ENCODE assay signal across 18 mouse cellular contexts in genomic region chr3:51928188-51928587, GRCm38 (mm10).
A peak's percentile ranks its signal among the peaks of the same experiment; 100 is the strongest.
DNase-seq lines count a peak whose midpoint lies in the region; ATAC-seq and TF ChIP-seq lines count a peak whose summit lies in the region.
"Had no signal": no experiment of that assay in that cellular context is flagged by ENCODE, and none has a peak within 500 bp of the region (broad histone marks: within the 10 kb centered on the region; RNA-seq: fewer than 3 reads in every experiment).

No protein-coding gene starts in this region.

- no peak for TF ChIP-seq POLR2A in brain, embryonic 14.5 days (IDR thresholded peaks at IDR 0.05; ENCODE audit: borderline replicate concordance, extremely low read depth, insufficient read depth, insufficient read length, poor library complexity, severe bottlenecking)

- H3K4me3 ChIP-seq in forebrain, embryonic 14.5 days (ENCODE audit: low read depth, low read length) = no peak overlapping the region
- H3K4me3 ChIP-seq in forebrain, embryonic 11.5 days (ENCODE audit: low read depth, low read length) = no peak overlapping the region
- H3K4me3 ChIP-seq in kidney, embryonic 16.5 days (ENCODE audit: low read length) = no peak overlapping the region; the same call in 1 of the 2 replicates
- H3K4me3 ChIP-seq in kidney, embryonic 14.5 days (ENCODE audit: low read length) = no peak overlapping the region
- H3K4me3 ChIP-seq in limb, embryonic 12.5 days (replicated peaks) = no peak overlapping the region
- H3K4me3 ChIP-seq: liver, embryonic 15.5 days; megakaryocyte, embryonic 14.5 days had no signal

- 47% methylated on average over 14 of the region's 14 CpGs for WGBS in forebrain, embryonic 14.5 days
- WGBS in forebrain, embryonic 11.5 days = 81% methylated on average over 14 of the region's 14 CpGs
- 50% methylated on average over 14 of the region's 14 CpGs for WGBS in kidney, embryonic 16.5 days
- WGBS in kidney, embryonic 14.5 days = 65% methylated on average over 14 of the region's 14 CpGs
- 52% methylated on average over 14 of the region's 14 CpGs for WGBS in limb, embryonic 12.5 days

- H3K9me3 ChIP-seq in forebrain, embryonic 14.5 days (replicated peaks; ENCODE audit: control insufficient read depth, low read length) = no peaks in the 10 kb centered on the region
- no peaks in the 10 kb centered on the region for H3K9me3 ChIP-seq in forebrain, embryonic 11.5 days (ENCODE audit: control insufficient read depth, low read length)
- peaks cover 2% of the 10 kb centered on the region; the same call in 1 of the 2 replicates for H3K9me3 ChIP-seq in kidney, embryonic 16.5 days (ENCODE audit: low read length)
- no peaks in the 10 kb centered on the region for H3K9me3 ChIP-seq in kidney, embryonic 14.5 days (ENCODE audit: control insufficient read depth, low read length)
- no peaks in the 10 kb centered on the region for H3K9me3 ChIP-seq in limb, embryonic 12.5 days
- H3K9me3 ChIP-seq: liver, embryonic 15.5 days had no signal

- H3K4me1 ChIP-seq in forebrain, embryonic 14.5 days (ENCODE audit: control insufficient read depth, insufficient read depth, low read length) = peaks cover 19% of the 10 kb centered on the region
- H3K4me1 ChIP-seq in forebrain, embryonic 11.5 days (replicated peaks; ENCODE audit: control insufficient read depth, insufficient read depth, low read length) = peaks cover 6% of the 10 kb centered on the region; the same call in 1 of the 2 replicates
- peaks cover 26% of the 10 kb centered on the region for H3K4me1 ChIP-seq in kidney, embryonic 16.5 days (ENCODE audit: insufficient read depth, low read length)
- H3K4me1 ChIP-seq in kidney, embryonic 14.5 days (ENCODE audit: control insufficient read depth, insufficient read depth, low read length) = peaks cover 7% of the 10 kb centered on the region; the same call in 1 of the 2 replicates
- peaks cover 22% of the 10 kb centered on the region for H3K4me1 ChIP-seq in limb, embryonic 12.5 days (replicated peaks)
- H3K4me1 ChIP-seq: liver, embryonic 15.5 days had no signal

- DNase-seq in forebrain, embryonic 14.5 days (ENCODE audit: low spot score) = peak; percentile 70
- DNase-seq in forebrain, embryonic 11.5 days (ENCODE audit: low spot score) = no peak
- peak; percentile 80 for DNase-seq in brain, embryonic 14.5 days (ENCODE audit: low read depth)
- no peak for DNase-seq in heart, adult 18-20 months
- DNase-seq in natural killer cell, adult 2 months (ENCODE audit: low spot score in 2 of 2) = no peak
- DNase-seq: adrenal gland, postnatal 25 days; cerebellum, postnatal 10 days; kidney, adult 18-20 months; lung, postnatal 10 days; retina, postnatal 1 day; thymus, postnatal 25 days had no signal

- no peak for TF ChIP-seq CTCF in brain, embryonic 14.5 days (IDR thresholded peaks at IDR 0.05; ENCODE audit: borderline replicate concordance, extremely low read depth, insufficient read depth, insufficient read length)

- H3K27ac ChIP-seq in forebrain, embryonic 14.5 days (ENCODE audit: low read depth, low read length) = no peak overlapping the region
- no peak overlapping the region for H3K27ac ChIP-seq in forebrain, embryonic 11.5 days (ENCODE audit: low read depth, low read length)
- peak overlapping the region; percentile 52 for H3K27ac ChIP-seq in kidney, embryonic 16.5 days (ENCODE audit: low read length)
- H3K27ac ChIP-seq in kidney, embryonic 14.5 days (ENCODE audit: low read depth, low read length) = no peak overlapping the region
- H3K27ac ChIP-seq in limb, embryonic 12.5 days = no peak overlapping the region
- H3K27ac ChIP-seq: liver, embryonic 15.5 days had no signal

- H3K36me3 ChIP-seq in forebrain, embryonic 14.5 days (ENCODE audit: control insufficient read depth, insufficient read depth, low read length) = no peaks in the 10 kb centered on the region
- no peaks in the 10 kb centered on the region for H3K36me3 ChIP-seq in forebrain, embryonic 11.5 days (ENCODE audit: control insufficient read depth, insufficient read depth, low read length)
- H3K36me3 ChIP-seq in kidney, embryonic 16.5 days (ENCODE audit: insufficient read depth, low read length) = peaks cover 4% of the 10 kb centered on the region; the same call in 1 of the 2 replicates
- H3K36me3 ChIP-seq in kidney, embryonic 14.5 days (ENCODE audit: control insufficient read depth, insufficient read depth, low read length) = no peaks in the 10 kb centered on the region
- H3K36me3 ChIP-seq in limb, embryonic 12.5 days = no peaks in the 10 kb centered on the region
- H3K36me3 ChIP-seq: liver, embryonic 15.5 days had no signal

- no peak overlapping the region; the same call in 1 of the 2 replicates for H3K4me2 ChIP-seq in forebrain, embryonic 14.5 days (ENCODE audit: low read length)
- no peak overlapping the region for H3K4me2 ChIP-seq in forebrain, embryonic 11.5 days (ENCODE audit: low read depth, low read length, severe bottlenecking)
- H3K4me2 ChIP-seq in kidney, embryonic 16.5 days (replicated peaks; ENCODE audit: low read depth, low read length) = peak overlapping the region; percentile 34
- H3K4me2 ChIP-seq in kidney, embryonic 14.5 days (replicated peaks; ENCODE audit: low read depth, low read length) = no peak overlapping the region
- peak overlapping the region; percentile 25 for H3K4me2 ChIP-seq in limb, embryonic 12.5 days
- H3K4me2 ChIP-seq: liver, embryonic 15.5 days had no signal

- H3K9ac ChIP-seq in forebrain, embryonic 14.5 days (ENCODE audit: low read length) = no peak overlapping the region
- H3K9ac ChIP-seq in forebrain, embryonic 11.5 days (ENCODE audit: low read length) = no peak overlapping the region
- H3K9ac ChIP-seq in kidney, embryonic 16.5 days (replicated peaks; ENCODE audit: low read length) = no peak overlapping the region
- no peak overlapping the region for H3K9ac ChIP-seq in kidney, embryonic 14.5 days (ENCODE audit: low read depth, low read length)
- H3K9ac ChIP-seq in limb, embryonic 12.5 days (replicated peaks) = no peak overlapping the region
- H3K9ac ChIP-seq: liver, embryonic 15.5 days had no signal

- ATAC-seq in forebrain, embryonic 14.5 days = peak; percentile 42; the same call in 1 of the 2 replicates
- ATAC-seq in forebrain, embryonic 11.5 days (replicated peaks; ENCODE audit: low FRiP score) = no peak
- no peak for ATAC-seq in kidney, embryonic 16.5 days (ENCODE audit: low FRiP score, low TSS enrichment)
- no peak for ATAC-seq in kidney, embryonic 14.5 days (ENCODE audit: low FRiP score, low TSS enrichment)
- ATAC-seq in limb, embryonic 12.5 days (ENCODE audit: insufficient number of reproducible peaks, insufficient read depth, low FRiP score, low TSS enrichment, low read depth) = no peak
- ATAC-seq: activated CD4-positive, CD25-positive, alpha-beta regulatory T cell, adult 4 months; midbrain, embryonic 16.5 days had no signal

- H3K27me3 ChIP-seq in forebrain, embryonic 14.5 days (replicated peaks; ENCODE audit: control insufficient read depth, insufficient read depth, low read length) = no peaks in the 10 kb centered on the region
- no peaks in the 10 kb centered on the region for H3K27me3 ChIP-seq in forebrain, embryonic 11.5 days (ENCODE audit: control insufficient read depth, insufficient read depth, low read length)
- H3K27me3 ChIP-seq in kidney, embryonic 16.5 days (ENCODE audit: insufficient read depth, low read length) = no peaks in the 10 kb centered on the region
- no peaks in the 10 kb centered on the region for H3K27me3 ChIP-seq in kidney, embryonic 14.5 days (ENCODE audit: control insufficient read depth, insufficient read depth, low read length)
- no peaks in the 10 kb centered on the region for H3K27me3 ChIP-seq in limb, embryonic 12.5 days
- H3K27me3 ChIP-seq: liver, embryonic 15.5 days; megakaryocyte, embryonic 14.5 days had no signal

Comparison
In these comparisons a context has a peak if more than half of its experiments do, and no peak if none do; other contexts are left out.
1. DNase-seq: peak in forebrain, embryonic 14.5 days (single experiment) and brain, embryonic 14.5 days (single experiment); none in forebrain, embryonic 11.5 days (single experiment), heart, adult 18-20 months (0 of 2) and natural killer cell, adult 2 months (0 of 2).
2. H3K4me2 ChIP-seq: peak in kidney, embryonic 16.5 days (single experiment) and limb, embryonic 12.5 days (single experiment); none in forebrain, embryonic 14.5 days (single experiment), forebrain, embryonic 11.5 days (single experiment) and kidney, embryonic 14.5 days (single experiment).